Mouse (Mus musculus) C2C12 (cell line): Measurements from ENCODE around the gene Ttbk1.

Source experiments
- CTCF ChIP-seq: IDR thresholded peaks from one replicate; pipeline ENCODE4 v1.5.1; 2011; ENCODE audit not compliant: control insufficient read depth, insufficient read depth, insufficient read length
- FOSL1 ChIP-seq: IDR thresholded peaks from one replicate; pipeline ENCODE4 v1.8.0; 2011; ENCODE audit warnings: mild to moderate bottlenecking, low read length; ENCODE audit not compliant: poor library complexity, insufficient read depth, severe bottlenecking

DNA sequence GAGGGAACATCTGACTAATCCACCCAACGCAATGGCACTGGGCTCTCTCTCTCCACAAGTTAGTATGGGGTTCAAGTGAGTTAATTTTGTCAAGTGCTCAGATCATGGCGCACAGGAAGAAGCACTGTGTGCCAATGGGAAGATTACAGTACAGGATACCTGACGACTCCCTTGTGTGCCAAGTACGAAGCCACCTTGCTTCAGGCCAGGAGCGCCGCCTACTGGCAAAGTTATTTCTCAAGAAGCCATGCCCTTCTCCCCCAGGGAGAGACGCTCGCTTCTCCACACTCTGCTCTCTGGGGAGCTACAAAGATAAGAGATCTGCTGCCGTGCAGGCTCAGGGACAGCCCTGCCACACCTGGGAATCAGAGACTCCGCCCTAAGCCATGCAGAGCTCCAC, 29.7 kb downstream of the Ttbk1 start:
- no peak for TF ChIP-seq CTCF
- TF ChIP-seq FOSL1: no peak
